Mouse (Mus musculus) gastrocnemius, adult 18-20 months (tissue): ENCODE data around the gene Rmi2. TPM values are rescaled to one million over a fixed set of nuclear protein-coding genes. Genes with fewer than 3 reads are reported as not detected.
"Not testable (repeated sequence)": the region's sequence is repeated elsewhere in the genome, so short reads cannot be mapped to it uniquely, and the experiment has no call there.

Experiments used
- DNase-seq: peaks from one replicate; pipeline ENCODE4 v3.0.0; 2021; ENCODE audit warnings: low spot score
- total RNA-seq, 2 experiments: library from RNA; stranded (reverse); gene quantifications; 2 replicates each; pipeline ENCODE4 v1.2.3; 2021

Gene Rmi2
- total RNA-seq, 2 experiments from 2014 or later = 0.95 to 1.5 TPM

DNA sequence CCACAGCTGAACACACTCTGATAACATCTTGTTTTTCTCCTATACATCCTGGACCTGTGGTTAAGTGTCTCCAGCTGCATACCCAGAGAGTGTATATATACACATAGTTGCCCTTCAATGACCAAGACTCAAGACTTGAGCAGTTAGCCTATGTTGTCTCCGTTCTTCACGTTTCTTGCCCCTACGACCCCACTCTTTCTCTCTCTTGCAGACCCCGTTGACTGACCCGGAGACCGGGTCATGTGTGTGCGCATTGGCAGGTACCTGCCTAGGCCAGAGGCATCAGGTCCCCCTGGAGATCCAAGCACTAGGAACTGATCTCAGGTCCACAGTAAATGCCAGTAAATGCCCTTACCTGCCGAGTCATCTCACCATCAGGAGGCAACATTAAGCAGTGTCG lies 7.6 kb upstream of the Rmi2 start:
- DNase-seq = no peak

DNA sequence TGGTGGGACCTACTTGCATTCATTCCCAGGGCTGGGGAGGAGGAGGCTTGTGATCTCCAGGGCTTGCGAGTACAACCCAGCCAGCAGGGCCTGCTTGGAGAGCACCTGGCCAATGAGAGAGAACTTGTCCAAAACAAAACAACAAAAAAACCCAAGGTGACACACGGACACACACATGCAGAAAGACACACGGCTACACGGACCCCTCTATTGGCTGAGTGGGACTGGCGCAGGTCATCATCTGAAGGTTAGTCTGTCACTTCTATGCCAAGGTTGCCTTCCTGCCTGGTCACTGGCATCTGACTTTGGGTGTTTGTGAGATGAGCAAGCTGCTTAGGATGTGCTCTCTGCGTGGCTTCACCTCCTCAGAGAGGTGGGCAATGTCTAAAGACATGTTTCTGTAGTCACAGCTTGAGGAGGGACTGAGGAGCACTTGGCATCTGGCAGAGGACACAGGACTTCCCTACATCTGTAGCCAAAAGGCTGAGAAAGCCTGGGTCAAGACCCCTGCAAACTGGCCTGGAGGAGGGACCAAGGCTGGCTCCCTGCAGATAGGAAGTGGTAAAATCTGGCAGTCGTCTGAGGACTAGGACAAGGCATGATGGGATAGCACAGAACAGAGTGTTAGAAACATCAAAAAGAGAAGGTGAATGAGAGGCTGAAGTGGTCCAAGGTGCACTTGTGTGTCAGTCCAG lies 6.9 kb upstream of the Rmi2 start:
- DNase-seq = no peak

DNA sequence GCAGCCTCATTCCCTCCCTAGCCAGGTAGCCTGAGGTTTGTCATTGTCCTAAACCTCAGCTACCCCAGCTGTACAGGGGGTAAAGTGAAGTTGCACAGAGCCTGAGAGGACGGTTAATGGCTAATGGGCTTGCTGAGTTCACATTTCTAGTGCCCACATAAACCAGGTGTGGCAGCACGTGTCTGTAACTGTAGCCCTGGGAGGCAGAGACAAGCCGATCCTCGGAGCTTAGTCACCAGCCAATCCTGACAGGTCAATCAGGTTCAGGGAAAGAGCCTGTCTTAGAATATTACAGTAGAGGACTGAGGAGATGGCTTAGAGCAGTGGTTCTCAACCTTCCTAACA lies 6.4 kb upstream of the Rmi2 start:
- no peak for DNase-seq

DNA sequence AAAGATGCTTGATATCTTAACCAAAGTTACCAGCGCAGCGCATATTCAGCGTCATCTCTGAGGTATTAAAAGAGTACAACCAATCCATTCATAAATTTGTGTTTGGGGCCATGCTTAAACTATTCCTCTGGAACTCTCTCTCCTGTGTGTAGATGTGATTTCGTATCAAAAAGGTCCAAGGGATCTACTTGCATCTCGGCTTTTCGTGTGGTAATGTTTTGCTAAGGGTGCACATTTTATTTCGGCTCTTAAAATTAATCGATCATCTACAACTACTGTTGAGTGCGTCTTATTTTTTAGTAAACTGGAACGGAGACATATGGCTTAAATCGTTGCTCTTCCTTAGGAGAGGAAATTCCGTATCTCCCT lies 333 bp upstream of the Rmi2 start:
- DNase-seq = no peak

DNA sequence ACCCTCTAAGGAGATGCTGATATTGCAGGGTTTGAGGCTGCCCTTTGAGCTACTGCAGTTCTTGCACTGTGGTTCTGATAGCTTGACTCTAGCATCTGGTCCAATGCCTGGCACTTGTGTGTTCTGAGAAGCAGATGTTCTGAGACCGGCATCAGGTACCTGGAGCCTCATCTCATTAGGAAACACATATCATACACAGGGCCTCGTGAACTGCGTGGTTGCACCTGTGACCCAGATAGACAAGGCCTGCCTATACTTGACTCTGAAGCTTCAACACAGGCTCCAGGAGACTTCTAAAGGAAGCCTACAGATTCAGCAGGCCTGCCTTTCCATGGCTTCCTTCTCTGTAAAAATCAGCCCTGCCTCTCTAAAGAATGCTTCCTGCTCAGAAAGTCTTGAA lies 1.5 kb downstream of the Rmi2 start:
- DNase-seq = no peak

DNA sequence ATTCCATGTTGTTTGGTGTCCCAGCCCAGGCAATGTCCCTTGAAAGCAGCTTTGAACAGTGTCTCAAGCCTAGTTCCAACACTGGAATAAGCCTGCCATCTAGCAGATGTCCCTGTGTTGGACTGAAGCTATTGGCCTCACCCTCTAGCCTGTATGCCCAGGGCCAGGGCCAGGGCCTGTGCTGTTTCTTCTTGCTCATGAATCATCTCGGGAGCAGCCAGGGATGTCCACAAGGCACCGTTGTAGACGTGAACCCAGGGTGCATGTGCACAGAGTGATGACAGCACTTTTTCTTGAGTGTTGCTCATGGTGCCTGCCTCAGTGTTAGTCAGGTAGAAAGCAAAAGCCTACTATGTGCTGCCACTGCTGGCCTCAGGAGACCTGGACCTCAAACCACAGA lies 2.4 kb downstream of the Rmi2 start:
- DNase-seq = no peak

DNA sequence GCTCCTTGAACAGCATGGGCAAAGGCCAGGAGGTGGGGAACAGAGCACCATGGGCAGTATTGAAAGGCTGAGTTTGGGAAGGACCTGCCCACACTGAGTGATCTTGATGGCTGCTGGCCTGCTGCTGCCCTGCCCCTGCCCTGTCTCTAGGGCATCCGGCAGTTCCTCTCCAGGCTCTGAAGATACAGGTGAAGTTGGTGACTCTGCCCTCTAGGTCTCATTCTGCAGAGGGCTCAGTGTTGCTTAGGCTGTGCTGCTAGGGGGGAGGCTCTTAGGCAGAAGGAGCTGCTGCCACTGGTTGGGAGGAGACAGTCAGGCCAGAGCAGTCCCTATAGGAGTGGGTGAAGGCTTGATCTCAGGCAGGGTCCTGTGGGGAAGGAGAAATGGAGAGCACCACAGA lies 3.0 kb downstream of the Rmi2 start:
- DNase-seq = no peak

DNA sequence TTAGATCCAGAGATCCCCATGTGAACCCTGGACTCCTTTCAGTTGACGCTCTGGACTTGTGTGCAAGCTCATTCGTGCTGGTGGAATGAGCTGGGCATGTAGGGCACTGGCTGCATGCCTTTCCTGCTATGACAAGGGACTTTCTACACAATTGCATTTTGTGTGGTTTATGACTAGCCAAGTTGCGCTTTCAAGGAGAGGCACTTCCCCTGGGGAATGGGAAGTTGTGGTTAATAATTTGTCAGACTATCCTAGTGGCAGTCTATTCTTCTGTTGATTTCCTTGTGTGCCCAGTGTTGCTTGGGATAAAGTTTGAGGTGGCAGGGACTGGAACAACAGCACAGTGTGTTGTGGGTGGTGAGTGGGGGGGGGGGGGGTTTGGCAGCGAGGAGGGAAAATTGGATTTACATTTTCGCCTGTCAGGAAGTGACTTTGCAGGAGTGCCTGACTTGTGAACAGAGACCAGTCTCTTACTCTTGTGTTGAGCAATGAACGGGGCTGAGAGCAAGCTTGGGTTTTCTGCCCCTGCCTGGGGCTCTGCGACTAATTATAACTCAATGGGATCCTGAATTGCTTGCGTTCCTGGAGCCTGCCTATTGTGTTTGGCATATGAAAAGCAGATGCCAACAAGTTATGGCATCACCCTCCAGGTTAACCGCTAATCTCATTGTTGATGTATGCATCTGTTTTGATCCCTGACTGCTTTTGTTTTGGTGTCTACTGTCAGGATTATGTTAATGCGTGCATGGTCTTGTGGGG lies 3.8 kb downstream of the Rmi2 start:
- no peak for DNase-seq

DNA sequence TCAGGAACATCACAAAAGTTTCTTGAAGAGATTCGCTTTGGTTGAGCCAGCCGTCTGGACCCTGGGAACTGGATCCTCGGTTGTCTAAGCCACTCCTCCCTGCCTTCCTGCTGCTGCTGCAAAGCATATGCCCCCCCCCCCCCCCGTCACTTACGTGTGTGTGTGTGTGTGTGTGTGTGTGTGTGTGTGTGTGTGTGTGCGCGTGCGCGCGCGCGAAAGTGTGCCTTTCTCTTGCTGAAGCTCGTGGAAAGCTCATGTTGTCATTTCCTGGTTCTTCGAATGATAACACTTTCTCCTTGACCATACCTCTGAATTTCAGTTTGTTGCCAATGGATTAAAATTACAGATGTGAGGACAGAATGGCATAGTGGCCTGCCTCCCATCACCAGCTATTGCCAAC lies 5.2 kb downstream of the Rmi2 start:
- no peak for DNase-seq

DNA sequence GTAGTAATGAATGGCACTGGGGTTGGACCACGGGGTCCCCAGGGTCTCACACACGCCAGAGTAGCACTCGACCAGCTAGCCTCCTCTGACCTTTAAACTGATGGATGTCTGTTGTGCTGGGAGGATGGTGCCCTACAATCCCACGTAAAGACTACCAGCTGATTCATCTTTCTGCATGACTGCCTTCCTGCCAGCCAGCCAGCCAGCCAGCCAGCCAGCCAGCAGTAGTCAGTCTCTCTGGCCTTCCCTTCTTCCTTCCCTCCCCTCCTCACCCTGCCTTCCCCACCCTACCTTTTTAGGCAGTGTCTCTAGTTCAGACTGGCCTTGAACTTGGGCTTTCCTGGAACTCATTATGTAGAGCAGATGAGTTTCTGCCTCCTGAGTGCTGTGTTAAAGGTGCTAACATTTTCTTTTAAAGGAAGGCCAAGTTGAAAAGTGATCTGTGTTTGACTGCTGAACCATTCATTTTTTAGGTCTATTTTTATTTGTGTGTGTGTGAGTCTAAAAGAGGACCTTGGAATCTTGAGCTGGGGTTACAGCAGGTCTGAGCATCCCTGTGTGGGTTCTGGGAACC lies 7.5 kb downstream of the Rmi2 start:
- DNase-seq = peak; percentile 49

DNA sequence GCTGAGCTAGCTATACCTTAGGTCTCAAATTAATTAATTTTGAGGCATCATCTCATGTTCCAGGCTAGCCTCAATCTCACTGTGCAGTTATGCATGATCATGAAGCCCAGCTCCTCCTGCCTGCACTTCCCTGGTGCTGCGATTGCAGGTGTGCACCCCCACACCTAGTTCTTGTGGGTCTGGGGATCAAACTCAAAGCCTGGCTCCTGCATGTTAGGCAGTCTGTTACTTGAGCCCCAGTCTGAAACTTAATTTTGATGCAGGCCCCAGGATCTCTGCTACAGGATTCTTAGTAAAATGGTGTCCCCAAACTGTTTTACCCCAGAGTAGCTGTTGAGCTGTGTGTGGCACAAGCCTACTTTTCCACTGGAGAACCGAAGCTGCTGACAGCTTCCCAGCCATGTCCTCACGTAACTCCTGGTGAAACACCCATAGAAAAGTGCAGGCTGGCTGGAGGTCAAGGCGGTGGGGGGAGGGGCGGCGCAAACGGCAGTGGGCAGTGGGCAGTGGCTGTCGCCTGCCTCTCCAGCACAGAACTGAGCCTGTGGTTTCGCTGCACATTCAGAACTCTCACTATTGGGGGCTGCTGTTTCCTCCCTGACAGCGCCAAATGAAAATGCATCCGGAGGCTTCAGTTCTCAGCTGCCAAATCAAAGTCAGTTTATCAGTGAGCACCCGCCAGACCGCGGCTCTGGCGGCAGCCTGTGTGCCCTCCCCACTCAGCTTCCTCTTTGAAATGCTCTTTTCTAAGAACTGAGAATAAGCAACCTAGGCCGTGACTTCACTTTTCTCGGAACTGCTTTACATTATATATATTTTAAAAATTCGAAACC lies 8.8 kb downstream of the Rmi2 start:
- no peak for DNase-seq

DNA sequence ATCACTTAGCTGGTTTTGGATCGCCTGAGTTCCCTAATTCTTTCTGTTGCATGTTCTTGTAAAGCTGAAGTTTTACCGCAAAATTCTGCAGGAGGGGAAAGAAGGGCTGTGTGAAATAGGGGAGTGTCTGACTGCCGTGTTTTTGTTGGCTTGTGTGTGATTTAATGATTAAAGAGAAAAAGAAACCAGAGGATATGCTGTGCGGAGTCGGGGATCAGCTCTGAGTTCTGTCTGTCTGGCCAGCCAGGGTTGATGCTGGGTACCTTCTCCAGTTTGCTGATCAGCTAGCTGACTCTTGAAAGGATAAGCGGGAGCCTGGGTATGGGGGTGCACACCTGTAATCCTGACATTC lies 9.4 kb downstream of the Rmi2 start:
- DNase-seq = no peak

DNA sequence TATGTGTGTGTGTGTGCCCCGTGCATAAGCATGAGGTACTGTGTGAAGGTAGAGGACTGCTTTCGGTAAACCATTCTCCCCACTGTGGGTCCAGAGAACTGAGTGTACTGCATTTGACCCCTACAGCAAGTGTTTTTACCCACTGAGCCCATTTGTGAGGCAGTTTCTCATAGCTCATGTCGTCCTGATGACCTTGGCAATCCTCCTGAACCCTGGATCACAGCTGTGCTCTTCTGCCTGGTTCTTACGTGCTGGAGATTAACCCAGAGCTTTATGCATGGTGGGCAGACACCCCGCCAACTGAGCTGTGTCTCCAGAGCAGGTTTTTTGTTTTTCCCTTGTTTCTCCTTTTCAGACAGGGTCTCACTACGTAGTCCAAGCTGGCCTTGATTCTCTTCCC lies 11.1 kb downstream of the Rmi2 start:
- no peak for DNase-seq

DNA sequence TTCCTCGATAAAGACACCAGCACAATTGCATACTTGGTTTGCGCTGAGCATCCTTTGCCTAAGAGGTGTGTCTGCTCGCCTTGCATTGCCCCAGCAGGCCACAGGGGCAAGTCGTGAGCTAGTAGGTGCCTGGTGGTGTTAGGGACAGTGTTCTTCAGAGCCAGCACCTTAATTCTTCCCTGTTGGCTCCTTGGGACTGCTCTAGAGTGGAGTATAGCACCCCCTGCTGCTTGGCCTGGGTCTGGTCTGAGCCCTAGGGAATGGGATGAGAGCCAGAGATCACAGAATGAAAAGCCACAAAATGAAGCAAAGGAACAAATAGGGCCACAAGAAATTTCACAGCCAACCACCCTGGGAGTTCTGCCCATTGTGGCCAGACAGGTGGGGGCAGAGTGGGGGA lies 11.6 kb downstream of the Rmi2 start:
- peak; percentile 82 for DNase-seq

DNA sequence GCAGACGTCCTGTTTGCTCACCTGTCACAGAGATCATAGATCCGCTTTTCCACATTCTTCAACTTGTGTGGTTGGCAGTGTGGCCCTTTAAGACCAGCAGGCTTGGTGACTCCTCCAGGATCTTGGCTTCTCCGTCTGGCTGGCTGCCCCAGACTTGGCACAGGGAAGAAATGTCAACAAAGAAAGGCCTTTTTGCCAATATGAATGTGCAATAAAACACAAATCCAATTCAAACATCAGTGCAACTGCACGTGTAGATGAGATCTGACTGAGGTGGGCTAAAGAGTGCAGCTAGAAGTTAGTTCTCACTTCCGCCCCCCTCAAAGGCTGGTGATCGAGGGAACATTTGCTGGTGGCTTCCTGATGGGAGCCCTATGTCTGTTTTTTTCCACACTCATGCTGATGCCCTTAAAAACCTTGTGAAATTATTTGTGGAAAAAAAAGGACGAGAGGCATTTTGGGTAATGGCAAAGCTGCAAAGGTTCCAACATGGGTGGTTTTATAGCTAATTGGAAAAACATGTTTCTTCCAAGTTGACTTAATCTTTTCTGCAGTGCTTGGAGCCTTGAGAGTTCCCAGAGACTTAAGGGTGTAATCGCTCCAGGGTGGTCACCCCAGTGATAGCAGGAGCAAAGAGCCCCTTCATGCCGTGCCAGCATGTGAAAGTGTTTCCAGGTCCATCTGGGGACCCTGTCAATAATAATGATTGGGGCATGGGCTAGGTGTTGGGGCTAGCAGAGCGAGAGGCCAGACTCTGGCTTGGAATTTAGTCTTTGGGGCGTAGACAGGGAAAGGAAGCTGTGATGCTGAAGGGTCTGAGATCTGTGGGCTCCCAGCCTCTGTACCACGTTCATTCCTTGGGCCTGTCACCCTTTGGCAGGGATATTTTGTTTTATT lies 15.4 kb downstream of the Rmi2 start:
- peak; percentile 61 for DNase-seq

DNA sequence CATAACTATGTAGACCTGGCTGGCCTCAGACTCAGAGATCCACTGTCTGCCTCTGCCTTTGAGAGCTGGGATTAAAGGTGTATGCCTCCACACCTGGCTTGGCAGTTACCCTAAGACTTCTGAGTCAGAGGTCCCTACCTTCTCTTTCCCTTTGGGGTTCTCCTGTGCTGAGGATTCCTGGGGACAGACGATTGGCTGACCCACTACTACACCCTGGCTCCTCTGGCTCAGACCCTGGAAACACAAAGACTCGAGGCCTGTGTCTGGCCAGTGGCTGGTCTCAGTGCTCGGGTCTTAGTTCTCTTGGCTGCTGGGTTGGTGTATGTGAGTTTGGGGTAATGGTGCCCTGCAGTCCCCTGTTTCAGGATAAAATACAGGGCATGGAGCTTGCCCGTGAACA lies 16.0 kb downstream of the Rmi2 start:
- DNase-seq = no peak

DNA sequence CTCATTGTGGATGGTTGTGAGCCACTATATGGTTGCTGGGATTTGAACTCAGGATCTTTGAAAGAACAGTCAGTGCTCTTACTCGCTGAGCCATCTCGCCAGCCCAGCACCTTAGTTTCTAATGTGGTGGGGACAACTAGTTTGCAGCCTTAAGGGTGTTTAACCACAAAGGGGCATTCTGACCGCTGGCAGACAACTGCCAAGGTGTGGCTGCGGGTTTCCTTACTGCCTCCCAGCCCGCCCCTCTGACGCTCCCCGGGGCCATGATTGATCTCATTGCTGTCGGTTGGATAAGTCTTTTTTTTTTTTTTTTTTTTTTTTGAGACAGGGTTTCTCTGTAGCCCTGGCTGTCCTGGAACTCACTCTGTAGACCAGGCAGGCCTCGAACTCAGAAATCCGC lies 17.4 kb downstream of the Rmi2 start:
- DNase-seq = not testable (repeated sequence)

DNA sequence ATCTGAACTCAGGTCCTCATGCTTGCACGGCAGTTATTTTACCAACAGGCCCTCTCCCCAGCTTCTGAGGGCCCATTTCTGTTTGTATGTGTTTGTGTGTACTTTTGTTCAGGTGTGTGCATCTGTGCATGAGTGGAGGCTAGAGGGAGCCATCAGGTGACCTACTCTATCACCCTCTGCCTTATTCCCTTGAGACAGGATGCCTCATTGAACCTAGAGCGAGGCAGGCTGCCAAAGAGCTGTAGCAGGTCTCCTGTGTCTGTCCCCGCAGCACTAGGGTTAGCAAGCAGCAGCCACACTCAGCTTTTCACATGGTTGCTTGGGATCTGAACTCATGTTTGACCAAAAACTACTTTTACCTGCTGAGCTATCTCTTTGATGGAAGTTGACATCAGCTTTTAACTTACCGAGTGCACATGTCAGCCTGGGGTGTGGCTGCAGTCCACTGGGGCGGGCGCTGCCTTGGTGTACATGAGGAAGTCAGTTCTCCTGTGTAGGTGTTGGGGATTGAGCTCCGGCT lies 24.9 kb downstream of the Rmi2 start:
- DNase-seq = no peak

DNA sequence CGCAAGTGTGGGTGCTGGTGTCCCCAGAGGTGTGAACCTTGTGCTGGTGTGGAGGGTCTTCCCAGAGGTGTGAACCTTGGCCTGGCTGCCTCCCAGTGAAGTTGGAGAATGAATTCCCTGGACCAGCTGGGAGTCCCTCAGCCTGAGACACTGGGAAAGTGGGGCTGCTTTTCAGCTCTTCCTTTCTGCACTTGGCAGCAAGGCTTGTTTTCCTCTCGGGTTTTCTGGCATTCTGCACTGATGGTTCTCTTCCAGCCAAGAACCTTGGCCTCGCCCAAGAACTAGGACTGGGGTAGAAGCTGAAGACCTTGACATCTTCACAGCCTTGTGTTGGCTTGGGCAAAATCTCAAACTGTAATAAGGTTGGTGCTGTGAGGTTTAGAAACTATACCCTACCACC lies 26.5 kb downstream of the Rmi2 start:
- peak; percentile 77 for DNase-seq

DNA sequence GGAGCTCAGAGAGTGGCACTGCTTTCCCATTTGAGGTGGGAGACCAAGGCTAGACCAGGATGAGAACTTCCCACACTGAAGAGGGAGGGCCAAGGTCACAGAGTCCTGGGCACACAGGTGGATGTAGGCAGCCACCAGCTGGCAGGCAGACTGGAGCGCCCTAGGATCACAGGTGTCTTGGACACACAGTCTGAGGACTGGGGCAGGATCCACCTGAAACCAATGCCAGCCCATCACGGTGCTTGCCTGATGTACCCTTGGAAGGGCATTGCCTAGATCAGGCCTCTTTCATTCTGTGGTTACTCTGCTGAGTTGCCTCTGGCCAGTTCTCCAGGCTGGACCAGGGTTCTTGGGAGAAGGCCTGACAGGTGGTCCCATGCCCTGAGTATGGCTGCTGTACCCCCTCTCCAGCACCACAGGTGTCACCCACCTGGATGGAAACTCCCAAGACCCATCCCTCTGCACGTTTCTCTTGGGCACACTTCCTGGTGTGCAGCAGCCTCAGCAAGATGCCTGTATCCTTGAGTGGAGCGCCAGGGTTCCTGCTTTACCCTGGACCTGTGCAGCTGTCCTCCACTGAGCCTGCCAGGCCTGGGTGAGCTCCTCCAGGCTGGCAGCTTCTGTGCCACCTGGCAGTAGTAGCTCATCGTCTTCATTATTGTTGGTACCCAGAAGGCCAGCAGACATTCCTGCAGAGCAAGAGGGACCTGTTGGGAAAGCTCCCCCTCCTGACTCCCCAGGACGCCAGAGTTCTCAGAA lies 30.2 kb downstream of the Rmi2 start:
- DNase-seq = no peak
